Mouse (Mus musculus) kidney, adult 11 months (tissue): ENCODE data around the gene Foxk2.

ENCODE experiments used
- DNase-seq: peaks from one replicate; pipeline ENCODE4 v3.0.0; 2022

The Foxk2 gene

DNA sequence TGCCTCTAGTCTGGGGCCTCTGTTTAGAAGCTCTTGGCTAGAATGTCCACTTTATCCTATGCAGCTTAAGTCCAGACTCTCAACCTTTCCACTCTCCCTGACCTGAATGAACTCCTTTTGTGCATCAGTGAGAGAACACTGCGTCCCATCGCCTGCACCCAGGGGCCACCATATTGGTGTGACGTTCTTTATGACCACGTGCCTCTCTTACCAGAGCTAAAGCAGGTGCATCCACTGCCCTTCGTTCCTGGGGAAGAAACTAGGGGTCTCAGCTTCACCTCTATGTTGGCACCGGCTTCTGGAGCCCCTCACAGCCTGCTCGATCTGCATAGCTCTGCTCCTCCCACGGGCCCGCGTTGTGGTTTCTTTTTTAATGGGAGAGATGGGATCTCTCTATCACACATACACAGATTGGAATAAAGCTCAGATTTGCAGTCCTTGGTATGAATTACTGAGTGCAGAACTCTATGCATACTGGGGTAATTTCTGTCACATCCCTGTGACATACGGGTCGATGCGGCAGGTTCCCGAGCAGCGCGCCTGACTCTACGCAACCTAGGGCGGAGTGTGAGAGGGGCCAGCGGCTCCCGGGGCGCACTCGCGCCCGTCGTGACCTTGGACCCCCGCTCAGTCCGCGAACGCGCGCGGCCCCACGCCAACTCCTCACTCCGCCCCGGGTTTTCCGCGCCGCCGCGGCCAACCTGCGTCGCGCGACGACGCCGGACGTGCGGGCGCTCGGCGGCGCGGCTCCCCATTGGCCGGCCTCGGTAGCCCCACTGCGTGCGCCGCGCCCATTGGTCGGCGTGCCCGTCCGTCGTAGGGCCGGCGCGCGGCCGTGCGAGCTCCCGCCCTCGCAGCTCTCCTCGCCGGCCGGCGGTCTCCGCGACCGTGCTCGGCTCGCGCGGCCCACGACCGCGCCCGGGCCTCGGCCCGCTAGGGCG, at the start of gene Foxk2:
TSS of gene Foxk2 (plus strand) at position 831 of the 941 bp plus-strand sequence.
- peak; percentile 86 for DNase-seq

DNA sequence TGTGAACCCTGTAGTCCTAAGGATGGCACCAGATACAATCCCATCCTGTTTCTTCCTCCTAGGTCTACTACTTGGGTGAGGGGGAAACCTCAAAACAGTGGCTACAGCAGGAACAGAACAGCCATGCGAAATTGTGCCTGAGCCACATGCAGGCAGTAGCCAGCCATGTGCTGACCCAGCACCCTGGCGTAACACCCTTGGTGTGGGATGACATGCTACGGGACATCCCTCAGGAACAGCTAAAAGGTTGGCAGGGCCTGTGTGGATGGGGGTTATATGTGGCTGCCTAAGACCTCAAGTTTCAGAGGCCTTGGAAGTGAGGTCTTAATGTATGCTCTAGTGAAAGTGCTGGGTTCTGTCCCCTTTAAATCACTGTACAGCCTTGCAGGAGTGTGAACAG, 43.0 kb upstream of the Foxk2 start:
- DNase-seq: no peak

DNA sequence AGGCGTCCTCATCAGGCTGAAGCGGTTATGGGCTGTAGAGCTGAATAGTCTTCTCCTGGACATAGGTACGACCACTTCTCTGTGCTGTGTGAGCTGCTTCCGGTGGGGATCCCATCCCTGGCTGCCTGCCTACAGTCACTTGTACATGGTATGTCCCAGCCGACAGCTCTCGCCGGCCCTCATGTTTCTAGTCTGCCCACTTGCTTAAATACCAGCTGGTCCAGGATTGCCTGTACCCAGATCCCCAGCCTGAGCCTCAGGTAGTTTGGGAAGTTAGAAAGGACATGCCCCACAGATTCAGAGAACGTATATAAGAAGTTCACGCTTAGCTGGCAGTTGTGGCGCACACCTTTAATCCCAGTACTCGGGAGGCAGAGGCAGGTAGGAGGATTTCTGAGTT, 40.0 kb upstream of the Foxk2 start:
- no peak for DNase-seq

DNA sequence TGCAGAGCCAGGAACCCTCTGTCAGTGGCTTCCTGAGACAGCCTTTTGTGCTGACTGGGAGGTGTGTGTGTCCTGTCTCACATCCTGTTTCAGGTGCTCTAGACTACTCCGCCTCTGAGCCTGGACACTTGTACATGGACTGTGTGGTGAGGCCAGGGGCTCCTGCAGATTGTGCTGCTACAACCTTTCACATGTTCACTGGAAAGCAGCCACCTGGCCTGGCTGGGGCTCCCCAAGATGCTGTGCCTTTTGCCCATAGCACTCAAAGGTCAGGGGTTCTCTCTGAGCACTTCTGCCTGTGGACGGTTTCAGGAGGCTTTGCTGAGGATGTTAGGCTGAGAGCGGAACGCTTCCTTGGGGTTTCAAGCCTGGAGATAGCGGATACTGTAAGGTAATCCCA, 39.0 kb upstream of the Foxk2 start:
- no peak for DNase-seq

DNA sequence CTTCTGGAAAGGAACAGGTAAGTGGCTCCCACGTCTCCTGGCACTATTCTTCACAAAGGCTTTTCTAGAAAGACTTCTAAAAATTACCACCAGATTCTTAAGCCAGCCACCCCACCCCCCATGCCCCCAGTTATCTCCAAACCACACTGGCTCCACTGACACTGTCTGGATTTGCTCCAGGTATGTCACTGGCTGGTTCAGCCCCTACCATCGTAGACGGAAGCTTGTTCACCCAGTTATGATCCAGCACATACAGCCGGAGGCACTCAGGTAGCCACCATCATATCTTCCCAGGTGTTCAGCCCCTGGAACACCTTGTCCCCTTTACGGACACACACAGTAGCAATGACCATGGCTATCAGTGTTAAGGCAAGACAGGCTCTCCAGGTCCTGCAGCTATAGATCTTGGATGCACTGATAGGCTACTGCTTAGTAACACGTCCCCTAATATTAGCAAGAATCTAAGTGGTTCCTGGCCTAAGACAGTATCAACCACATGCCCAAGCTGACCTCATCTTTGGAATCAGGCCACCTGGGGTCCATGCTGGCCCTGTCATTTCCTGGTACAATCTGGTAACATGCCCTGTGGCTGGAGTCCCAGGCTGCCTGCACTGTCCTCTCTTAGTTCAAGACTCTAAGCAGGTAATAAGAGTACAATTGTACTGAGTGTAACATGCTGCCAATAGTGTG, 38.3 kb upstream of the Foxk2 start:
- no peak for DNase-seq

DNA sequence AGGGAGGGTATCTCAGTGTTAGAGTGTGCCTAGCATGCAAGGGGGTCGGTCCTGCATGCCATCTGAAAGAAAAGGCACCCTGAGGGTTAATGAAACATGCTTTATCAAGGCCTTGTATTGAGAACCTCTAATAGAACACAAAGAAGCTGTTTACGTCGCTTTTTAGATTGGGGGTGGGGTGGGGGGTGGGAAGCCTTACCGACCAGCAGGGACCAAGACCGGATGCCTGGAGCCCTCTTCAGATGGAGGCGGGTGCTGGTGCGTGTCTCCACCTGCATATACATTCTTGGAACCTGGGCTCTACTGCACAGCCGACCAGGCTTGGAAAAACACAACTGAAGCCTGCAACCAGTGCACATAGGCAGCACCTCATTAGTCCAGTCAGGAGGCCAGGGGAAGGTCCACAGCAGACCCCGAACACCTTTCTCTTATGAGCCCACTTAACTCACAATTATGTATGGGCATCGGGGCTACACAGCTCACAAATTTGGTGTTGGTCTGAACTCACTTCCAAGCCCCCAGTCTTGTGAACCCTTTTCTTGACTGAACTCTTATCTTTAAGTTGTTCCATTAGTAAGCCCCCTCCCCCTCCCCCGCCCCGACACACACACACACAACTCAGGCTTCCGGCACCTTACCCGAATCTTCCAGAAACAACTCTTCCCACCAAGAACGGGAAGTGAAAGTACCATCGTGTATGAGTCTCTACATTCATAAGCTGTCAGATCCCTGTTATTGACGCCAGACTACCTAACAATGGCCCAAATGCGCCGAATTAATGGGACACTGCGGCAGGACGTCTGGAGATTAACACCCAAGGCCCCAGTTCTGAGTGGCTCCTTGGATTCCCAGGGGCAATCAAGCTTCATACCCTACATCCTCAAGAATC, 31.4 kb upstream of the Foxk2 start:
- DNase-seq: no peak

DNA sequence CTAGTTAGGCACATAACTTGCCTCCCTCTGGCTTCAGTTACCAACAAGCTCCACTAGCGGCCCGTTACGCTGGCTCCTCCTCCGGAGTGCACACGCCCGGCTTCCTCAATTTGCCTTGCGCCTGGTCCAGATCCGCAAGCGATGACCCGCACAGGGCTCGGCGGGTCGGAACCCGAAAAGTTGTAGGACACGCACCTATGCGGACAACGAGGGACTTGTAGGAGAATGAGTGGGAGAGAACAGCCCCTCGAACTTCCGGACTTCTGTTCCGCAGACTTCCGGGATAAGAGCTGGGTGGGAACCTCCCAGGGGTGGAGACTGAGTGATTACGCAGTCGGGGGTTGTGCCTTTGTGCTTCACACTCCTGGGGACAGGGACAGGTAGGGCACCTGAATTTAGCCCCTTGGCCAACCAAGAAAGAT, 30.8 kb upstream of the Foxk2 start, which contains the start of gene Cybc1:
TSS of gene Cybc1 (minus strand) at position 305 of the 422 bp plus-strand sequence.
- peak; percentile 88 for DNase-seq

DNA sequence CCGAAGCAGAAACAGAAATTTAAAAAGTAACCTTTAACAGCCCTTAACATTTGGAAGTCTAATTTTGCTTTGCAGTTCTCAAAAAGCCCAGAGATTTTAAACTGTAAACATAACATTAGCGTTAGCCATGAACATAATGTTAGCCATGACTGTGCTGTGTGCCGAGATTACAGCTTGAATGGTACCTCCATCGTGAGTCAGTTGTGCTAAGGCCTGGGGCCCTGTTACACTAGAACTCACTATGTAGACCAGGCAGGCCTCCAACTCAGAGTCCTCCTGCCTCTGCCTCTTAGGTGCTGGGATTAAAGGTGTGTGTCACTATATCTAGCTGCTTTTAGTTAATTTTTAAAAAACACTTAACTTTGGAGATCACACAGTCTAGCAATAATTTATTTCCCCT, 28.6 kb upstream of the Foxk2 start:
- peak; percentile 79 for DNase-seq

DNA sequence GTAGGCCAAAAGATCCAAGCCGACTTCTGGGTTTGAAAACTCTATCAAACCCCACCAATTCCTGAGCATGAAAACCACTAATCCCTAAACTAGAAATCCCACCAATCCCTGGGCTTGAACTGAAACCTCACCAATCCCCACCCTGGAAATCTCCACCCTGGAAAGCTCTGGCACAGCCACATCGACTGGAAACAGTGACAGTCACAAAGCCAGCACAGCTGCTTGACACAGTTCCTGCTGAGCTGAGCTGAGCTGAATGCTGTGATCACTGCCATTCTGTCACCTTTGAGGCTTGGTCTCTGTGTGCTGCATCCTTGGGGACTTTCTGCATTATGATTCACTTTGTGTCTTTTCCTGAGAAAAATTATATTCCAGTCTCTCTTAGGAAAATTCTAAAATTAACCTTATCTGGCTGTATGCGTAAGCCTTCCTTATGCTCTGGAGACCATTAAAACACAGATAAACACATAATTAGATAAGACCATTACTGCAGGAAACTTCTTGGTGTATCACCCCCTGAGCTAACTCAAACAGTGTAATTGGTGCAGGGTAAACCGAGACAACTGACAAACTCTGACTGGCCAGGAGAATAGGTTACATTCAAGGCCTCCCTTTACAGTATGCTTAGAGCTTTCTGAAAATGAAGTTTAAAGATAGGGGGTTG, 28.0 kb upstream of the Foxk2 start:
- DNase-seq: no peak

DNA sequence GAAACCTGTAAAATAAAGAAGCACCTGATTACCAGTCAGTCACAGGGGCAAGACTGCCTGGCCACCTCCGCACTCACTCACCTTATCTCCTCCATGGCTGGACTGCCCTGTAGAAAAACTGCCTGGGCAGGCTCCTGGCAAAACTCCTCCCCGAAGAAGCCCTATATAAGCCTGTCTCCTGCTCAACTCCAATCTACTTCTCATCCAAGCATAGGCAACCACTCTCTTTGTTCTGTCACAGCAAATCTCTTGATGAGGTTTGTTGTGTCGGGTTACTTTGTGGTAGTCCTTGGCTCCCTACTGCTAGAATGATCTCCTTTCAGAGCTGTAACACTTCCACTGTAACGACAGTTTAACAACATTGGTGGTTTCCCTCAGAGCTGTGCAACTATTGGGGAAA, 27.1 kb upstream of the Foxk2 start:
- DNase-seq: no peak

DNA sequence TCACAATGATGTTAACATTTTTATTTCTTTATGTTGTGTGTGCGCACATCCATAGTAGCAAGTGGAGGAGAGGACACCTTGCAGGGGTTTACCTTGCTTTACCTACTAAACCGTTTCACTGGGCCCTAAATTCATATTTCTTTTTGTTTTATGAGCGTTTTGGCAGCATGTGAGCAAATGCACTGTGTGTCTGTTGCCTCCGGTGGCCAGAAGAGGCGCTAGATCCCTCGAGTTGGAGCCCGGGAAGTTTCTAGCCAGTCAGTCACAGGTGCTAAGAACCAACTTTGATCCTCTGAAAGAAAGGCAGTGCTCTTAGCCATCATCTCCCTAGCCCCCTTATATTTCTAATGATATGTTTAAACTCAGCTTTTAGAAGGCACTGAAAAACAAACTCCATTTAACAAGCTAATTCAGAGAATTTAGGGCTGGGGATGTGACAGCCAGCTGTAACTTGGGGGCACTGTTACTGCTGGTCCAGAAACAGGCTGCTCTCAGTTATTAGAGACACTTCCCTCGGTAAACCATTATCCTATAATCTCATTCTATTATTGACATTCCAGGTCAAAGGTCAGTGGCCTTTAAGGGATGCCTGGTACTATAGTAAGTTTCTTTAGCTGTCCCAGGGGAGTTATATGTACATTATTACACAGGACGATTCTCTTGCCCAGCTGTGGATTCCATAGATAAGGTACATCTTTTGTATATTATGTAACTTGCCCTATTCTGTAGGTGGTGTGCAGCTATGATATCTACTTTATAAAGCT, 24.1 kb upstream of the Foxk2 start:
- DNase-seq: peak; percentile 40

DNA sequence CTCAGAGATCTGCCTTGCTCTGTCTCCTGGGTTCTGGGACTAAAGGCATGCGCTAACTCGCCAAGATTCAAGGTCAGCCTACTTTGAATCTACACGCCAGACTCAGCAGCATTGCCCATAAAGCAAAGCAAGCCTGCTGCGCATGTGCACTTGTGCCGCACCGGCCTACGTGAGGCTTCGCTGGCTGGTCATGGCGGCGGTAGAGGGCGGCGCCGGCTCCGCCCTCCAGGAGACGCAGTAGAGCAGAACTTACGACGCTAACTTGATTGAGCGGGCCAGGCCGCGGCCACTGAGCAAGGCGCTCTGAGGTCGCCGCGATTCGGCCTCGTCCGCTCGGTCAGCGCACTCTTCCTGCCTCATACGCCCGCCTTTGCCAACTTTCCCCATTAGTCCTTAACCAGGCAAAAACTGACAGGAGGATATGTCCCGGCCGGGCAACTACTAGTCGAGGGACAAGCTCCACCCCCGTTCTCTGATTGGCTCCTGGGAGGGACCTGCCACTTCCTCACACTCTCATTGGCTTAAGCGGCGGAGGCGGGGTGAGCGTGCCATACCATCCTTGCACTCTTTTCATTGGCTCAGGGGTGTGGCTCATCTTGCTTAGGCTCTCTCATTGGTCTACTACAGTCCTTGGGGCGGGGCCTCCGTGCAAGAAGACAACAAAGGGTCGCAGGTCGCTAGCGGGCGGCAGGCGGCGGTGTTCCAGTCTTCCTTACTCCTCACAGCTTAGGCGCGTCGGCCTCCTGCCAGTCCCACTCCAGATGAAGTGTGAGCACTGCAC, 23.0 kb upstream of the Foxk2 start, which contains the start of gene Narf:
TSS of gene Narf (plus strand) at position 690 of the 781 bp plus-strand sequence.
- peak; percentile 100 for DNase-seq

DNA sequence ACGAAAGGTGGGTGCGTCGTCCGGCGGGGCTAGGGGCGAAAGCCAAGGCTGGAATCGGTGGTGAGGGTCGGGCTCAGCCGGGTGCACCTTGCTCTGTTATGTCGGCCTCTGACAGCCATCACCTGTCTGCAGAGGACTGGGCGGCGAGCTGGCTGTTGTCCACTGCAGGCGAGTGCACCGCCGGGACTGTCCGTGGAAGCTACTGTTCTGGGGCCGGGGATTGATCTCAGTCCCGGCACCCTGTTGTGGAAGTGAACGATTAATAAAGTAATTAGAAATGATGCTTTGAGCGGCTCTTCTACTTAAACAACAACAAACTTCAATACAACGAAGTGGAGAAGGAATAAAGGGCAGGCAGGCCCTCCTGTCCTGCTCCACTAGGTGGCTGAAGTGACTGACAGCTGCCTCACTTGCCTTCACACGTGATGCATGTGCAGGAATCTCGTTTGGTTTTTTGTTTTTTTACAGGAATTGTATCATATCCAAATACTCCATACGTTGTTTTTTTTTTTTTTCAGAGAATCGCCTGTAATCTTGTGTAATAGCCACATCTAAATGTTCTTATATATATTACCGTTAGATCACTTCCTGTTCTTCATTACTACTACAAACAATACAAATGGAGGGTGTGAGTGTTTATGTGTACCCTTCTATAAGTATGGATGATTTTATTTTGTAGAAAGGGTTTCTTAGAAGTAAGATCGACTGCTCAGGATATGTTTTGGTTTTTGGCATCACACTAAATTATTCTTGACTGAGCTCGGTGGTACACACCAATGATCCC, 22.3 kb upstream of the Foxk2 start:
- peak; percentile 68 for DNase-seq

DNA sequence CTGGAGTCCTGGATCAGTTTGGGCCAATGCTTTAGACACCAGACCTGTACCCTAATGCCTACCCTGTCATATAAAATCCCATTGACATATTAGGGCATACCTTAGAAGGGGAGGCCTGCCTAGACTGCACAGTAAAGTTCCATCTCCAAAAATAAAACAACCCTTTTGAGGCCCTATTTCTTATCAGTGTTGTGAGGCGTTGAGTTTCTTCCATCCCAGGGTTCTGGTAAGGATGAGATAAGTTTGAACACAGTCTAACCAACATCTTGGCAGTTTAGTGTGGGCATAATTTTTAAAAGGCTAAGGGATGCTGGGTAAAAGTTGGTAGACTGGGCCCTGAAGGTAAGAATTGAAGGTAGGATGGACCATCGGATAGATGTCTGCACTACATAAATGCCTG, 20.1 kb upstream of the Foxk2 start:
- no peak for DNase-seq

DNA sequence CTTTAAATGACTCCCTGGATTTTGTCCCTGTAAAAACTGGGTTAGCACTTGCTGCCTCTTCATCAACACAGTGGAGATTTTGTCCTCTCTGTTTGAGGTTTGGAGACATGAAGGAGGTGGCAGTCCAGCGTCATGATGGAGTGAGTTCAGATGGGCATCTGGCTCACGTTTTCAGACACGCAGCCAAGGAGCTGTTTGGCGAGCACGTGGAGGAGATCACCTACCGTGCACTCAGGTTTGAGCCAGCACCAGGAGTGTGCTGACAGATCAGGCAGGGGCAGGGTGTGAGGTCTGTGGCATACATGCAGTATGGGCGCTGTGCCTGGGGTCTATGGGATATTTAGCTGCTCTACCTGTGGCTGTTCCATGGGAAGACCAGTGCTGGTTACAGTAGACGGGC, 9.6 kb upstream of the Foxk2 start:
- DNase-seq: no peak

DNA sequence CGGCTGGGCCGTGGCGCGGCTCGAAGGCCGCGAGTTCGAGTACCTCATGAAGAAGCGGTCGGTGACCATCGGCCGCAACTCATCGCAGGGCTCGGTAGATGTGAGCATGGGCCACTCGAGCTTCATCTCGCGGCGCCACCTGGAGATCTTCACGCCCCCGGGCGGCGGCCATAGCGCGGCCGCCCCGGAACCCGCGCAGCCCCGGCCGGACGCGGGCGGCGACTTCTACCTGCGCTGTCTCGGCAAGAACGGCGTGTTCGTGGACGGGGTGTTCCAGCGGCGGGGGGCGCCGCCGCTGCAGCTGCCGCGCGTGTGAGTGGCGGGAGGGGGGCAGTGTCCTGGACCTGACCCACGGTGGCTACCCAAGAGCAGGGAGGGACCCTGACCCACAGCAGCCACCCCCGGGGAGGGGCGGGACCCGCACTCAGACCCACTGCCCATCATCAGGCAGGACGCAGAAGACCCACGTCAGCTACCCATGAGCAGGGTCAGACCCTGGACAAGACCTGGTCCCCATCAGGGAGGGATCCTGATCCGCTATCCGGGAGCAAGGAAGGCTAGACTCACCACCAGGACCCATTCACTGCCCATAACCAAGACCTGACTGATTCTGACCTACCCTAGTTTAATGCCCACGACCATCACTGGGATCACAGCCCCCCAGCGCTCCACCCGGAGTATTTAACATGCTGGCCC, 569 bp downstream of the Foxk2 start:
- peak; percentile 34 for DNase-seq

DNA sequence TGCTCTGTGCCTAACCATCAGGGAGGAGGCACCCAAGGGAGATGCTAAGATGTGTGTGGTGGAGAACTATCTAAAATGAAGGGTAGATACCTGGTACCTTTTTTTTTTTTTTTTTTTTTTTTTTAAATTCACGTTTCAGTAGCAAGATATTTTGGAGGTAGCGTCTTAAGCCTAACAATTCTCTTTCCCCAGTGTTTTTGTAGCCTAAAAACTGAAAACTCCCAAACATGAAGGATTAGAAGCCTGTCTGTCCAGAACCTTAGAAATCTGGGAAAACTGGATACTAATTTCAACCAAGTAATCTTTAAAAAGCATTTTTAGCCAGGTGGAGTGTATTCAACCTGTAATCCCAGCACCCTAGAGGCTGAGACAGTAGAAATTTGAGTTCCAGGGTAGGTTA, 1.3 kb downstream of the Foxk2 start:
- DNase-seq: no peak

DNA sequence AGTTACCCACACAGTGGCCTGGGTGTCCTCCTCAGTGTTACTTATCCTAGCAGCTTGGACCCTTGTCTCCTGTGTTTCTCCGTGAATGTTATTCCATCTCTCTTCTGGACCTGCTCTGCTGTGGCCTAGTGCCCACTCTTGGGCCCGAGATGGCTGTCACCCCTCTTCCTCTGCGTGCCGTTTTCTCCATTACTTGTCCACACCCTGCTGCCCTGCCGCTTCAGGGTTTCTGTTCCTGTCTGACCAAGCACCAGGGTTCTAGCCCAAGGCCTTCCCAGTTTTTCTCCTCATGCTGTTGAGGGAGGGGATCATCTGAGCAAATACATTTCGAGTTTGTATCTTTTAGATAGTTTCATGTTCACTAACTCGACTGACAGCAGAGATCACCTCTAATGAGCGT, 17.7 kb downstream of the Foxk2 start:
- DNase-seq: no peak

DNA sequence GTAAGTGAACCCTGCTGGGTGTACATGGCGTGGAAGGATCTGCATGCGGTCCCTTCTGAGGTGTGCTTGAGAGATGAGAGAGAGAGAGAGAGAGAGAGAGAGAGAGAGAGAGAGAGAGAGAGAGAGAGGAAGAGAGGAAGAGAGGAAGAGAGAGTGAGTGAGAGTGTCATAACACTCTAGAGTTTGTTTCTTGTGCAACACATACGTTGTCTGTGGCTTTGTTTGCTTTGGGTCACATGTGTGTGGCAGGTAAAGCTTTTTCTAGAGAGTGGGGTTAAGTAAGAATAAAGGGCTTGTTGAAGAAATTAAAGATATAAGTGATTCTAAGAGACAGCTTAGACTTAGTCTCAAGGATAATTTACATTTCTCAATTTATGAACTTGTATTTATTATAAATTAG, 18.2 kb downstream of the Foxk2 start:
- DNase-seq: no peak
